Mouse (Mus musculus) embryonic facial prominence, embryonic 14.5 days (tissue): ENCODE data around the gene Fkbp2. TPM values are rescaled to one million over a fixed set of nuclear protein-coding genes. Genes with fewer than 3 reads are reported as not detected.

Experiments
- ATAC-seq: fragments of 200-750 bp; cut with Nextera tagmentation; 2 replicates; pipeline ENCODE4 v1.8.0; 2017; ENCODE audit warnings: low read depth, moderate number of reproducible peaks, moderate TSS enrichment
- DNase-seq: peaks from one replicate; pipeline ENCODE4 v3.0.0-alpha.2; 2015; ENCODE audit warnings: low spot score
- H3K27ac ChIP-seq: fragments of 300-500 bp; sonication (generic); replicated peaks from 2 replicates; pipeline ENCODE4 v1.5.1; 2014; ENCODE audit warnings: low read depth, mild to moderate bottlenecking, low read length, moderate library complexity
- H3K27me3 ChIP-seq: fragments of 300-500 bp; sonication (generic); replicated peaks from 2 replicates; pipeline ENCODE4 v1.6.1; 2014; ENCODE audit warnings: low read length; ENCODE audit not compliant: control insufficient read depth, insufficient read depth
- H3K36me3 ChIP-seq: fragments of 300-500 bp; sonication (generic); 2 replicates; pipeline ENCODE4 v1.6.1; 2014; ENCODE audit warnings: low read length, mixed read lengths; ENCODE audit not compliant: control insufficient read depth, insufficient read depth
- H3K4me1 ChIP-seq: fragments of 300-500 bp; sonication (generic); 2 replicates; pipeline ENCODE4 v1.6.1; 2014; ENCODE audit warnings: antibody characterized with exemption, low read length; ENCODE audit not compliant: control insufficient read depth, insufficient read depth
- H3K4me2 ChIP-seq: fragments of 300-500 bp; sonication (generic); 2 replicates; pipeline ENCODE4 v1.6.1; 2014; ENCODE audit warnings: low read depth, mild to moderate bottlenecking, low read length, moderate library complexity, mixed read lengths
- H3K4me3 ChIP-seq: fragments of 300-500 bp; sonication (generic); 2 replicates; pipeline ENCODE4 v1.5.1; 2014; ENCODE audit warnings: low read depth, mild to moderate bottlenecking, low read length
- H3K9ac ChIP-seq: fragments of 300-500 bp; sonication (generic); 2 replicates; pipeline ENCODE4 v1.6.1; 2014; ENCODE audit warnings: low read depth, mild to moderate bottlenecking, low read length, moderate library complexity, mixed read lengths
- H3K9me3 ChIP-seq: fragments of 300-500 bp; sonication (generic); 2 replicates; pipeline ENCODE4 v1.6.1; 2016; ENCODE audit warnings: low read length; ENCODE audit not compliant: control insufficient read depth
- WGBS: fragments of 180-500 bp; shearing (Covaris S2); extraction: QIAGEN DNeasy Blood & Tissue Kit; methylation state at CpG from one replicate; pipeline ENCODE4 v1.1.7; 2014; 5-methylcytosine and 5-hydroxymethylcytosine counted together
- polyA plus RNA-seq: library from polyadenylated mRNA; unstranded; fragments of >200 nt; fragmentation: Nextera tagmentation; extraction: Ambion mirVana; gene quantifications from 2 replicates; pipeline ENCODE4 v1.2.1, GENCODE M21; 2014

Fkbp2 gene
- polyA plus RNA-seq, 1 experiment from 2014 or later, result 81.0 TPM

DNA sequence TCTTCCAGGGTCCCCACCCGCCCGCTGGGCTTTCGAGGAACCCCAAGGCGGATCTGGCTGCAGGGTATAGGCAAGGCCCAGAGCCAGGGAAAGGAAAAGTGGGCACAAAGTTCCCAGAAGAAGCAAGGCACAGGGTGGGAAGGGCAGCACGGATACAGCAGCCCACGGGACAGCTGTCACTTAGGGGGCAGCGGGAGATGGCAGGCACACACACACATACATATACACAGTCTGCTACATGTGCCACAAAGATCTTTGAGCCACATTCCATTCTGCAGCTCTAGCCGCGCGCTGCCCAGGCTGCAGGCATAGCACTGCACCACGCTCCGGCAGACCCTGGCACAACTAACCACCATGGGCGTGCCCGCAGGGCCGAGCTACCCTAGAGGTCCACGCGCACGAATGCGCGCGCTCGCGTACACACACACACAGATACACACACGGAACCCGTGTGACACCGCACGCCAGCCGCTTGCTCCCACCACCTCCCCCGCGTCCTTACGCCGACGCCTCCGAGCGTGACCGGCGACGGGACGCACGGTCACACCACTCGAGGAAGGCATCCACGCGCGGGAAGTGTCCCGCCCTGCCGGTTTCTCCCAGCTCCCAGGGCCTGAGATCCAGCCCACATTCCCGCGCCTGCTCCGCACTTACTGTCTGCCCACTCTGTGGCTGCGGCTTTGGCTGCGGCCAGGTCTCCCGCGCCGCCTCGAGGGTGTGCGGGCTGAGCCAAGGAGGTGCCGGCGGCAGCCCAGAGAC lies 46.7 kb downstream of the Fkbp2 start:
- no peaks in the 10 kb centered on the region for H3K36me3 ChIP-seq

DNA sequence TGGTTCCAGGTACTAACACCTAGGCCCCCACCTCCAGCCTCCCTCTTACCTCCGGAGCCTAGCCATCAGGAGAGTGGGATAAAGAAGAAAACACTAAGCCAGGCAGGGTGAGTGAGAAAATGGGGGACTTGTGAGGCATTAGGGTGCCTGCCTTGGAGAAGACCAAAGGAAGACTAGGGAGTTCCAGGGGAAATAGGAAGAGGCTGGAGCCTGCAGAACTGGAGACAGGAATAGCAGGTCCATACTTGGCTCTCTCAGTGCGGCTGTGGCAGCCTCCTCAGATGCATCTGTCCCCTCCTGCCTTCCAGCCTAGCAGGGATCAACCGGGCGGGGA lies 47.2 kb downstream of the Fkbp2 start:
- Histone ChIP-seq H3K4me1 (peaks cover 6% of the 10 kb centered on the region; the same call in 1 of the 2 replicates), H3K9ac (no peak overlapping the region), H3K27me3 (peaks cover 76% of the 10 kb centered on the region), H3K4me3 (peak overlapping the region; percentile 37), H3K36me3 (no peaks in the 10 kb centered on the region), H3K9me3 (no peaks in the 10 kb centered on the region), H3K27ac (no peak overlapping the region), H3K4me2 (peak overlapping the region; percentile 61)
- DNase-seq (no peak), ATAC-seq (no peak)
- WGBS, result 24% methylated on average over 4 of the region's 4 CpGs

More for the DNA sequence above, 46.7 kb downstream of the Fkbp2 start:
- H3K27ac ChIP-seq, result no peak overlapping the region
- H3K9me3 ChIP-seq, result no peaks in the 10 kb centered on the region
- H3K9ac ChIP-seq, result peak overlapping the region; percentile 52
- DNase-seq, result peak; percentile 39
- peak overlapping the region; percentile 61 for H3K4me2 ChIP-seq
- H3K27me3 ChIP-seq, result peaks cover 72% of the 10 kb centered on the region
- ATAC-seq, result peak; percentile 70
- 4% methylated on average over 39 of the region's 58 CpGs for WGBS
- peak overlapping the region; percentile 37 for H3K4me3 ChIP-seq
- H3K4me1 ChIP-seq, result peaks cover 6% of the 10 kb centered on the region; the same call in 1 of the 2 replicates

DNA sequence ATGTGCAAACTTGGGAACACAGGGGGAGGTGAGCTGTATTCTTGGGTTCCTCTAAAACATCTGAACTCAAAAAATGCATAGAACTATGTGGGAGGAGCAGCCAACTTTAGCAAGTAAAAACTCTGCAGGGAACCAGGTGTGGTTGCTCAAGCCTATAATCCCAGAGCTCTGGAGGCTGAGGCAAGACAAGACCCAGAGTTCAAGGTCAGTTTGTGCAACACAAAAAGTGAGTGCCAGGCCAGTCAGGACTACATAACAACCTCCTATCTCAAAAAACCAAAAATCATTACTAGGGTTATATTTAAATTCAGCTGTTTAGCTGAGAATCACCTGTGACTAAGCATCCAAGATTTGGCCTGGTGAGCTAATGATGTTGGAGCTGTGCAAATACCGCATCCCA lies 48.3 kb downstream of the Fkbp2 start:
- Histone ChIP-seq H3K27ac (no peak overlapping the region), H3K9ac (no peak overlapping the region), H3K4me3 (no peak overlapping the region), H3K36me3 (no peaks in the 10 kb centered on the region), H3K27me3 (peaks cover 87% of the 10 kb centered on the region), H3K4me2 (no peak overlapping the region), H3K4me1 (peaks cover 6% of the 10 kb centered on the region; the same call in 1 of the 2 replicates), H3K9me3 (no peaks in the 10 kb centered on the region)
- 64% methylated on average over 1 of the region's 1 CpGs for WGBS
- no peak for ATAC-seq
- DNase-seq, result no peak

DNA sequence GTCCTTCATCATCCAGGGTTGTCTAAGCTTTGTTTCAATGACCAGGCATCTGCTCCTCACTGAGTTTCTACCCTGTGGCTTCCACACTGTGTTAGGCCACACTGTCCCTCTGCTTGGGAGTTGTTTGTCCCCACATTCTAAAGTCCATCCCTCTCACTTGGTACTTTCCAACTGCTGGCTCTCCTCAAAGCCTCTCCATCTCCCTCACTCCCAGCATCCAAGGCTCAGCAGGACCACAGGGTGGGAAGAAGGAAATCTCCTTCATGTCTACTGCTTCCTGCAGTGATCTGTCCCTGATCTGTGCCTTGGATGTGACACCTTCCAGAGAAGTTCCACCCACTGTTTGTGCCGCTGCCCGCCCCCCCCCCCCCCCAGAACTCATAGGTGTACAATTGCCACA lies 49.3 kb downstream of the Fkbp2 start:
- Histone ChIP-seq H3K27ac (no peak overlapping the region), H3K4me3 (no peak overlapping the region), H3K9ac (no peak overlapping the region), H3K4me2 (no peak overlapping the region), H3K27me3 (peaks cover 93% of the 10 kb centered on the region), H3K36me3 (no peaks in the 10 kb centered on the region), H3K9me3 (no peaks in the 10 kb centered on the region), H3K4me1 (peaks cover 6% of the 10 kb centered on the region; the same call in 1 of the 2 replicates)
- ATAC-seq, result no peak
- WGBS, result 0% methylated on average over 1 of the region's 2 CpGs
- no peak for DNase-seq

DNA sequence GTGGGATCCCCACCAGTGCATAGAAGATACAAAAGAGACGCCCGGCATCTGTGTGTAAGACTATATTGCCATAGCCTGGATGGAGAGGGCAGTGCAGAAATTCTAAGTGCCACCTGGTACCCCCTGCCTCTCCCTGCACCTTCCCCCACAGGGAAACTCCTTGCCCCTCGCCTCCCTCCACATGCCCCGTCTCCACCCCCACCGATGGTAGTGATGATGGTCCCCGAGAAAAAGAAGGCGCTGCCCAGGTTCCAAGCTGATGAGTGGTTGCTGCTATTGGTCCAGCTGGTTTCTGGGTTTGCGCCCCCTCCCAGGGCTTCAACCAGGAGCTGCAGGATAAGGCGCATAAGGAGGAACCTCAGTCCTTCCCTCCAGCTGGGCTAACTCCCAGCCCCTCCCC lies 52.2 kb downstream of the Fkbp2 start:
- Histone ChIP-seq H3K4me2 (peak overlapping the region; percentile 47; the same call in 1 of the 2 replicates), H3K9ac (no peak overlapping the region), H3K4me1 (peaks cover 2% of the 10 kb centered on the region; the same call in 1 of the 2 replicates), H3K27me3 (peaks cover 93% of the 10 kb centered on the region), H3K36me3 (no peaks in the 10 kb centered on the region), H3K27ac (no peak overlapping the region), H3K4me3 (peak overlapping the region; percentile 24; the same call in 1 of the 2 replicates), H3K9me3 (no peaks in the 10 kb centered on the region)
- WGBS, result 17% methylated on average over 7 of the region's 9 CpGs
- ATAC-seq (no peak), DNase-seq (no peak)

Other genes with a start within 250 kb of the Fkbp2 start
- 27.1 and 27.9 TPM in 2 replicates for gene Rps6ka4, start 139.9 kb downstream of the Fkbp2 start, polyA plus RNA-seq
- 1.2 and 1.3 TPM in 2 replicates for gene Ccdc88b, start 122.3 kb downstream of the Fkbp2 start, polyA plus RNA-seq
- 137 and 143 TPM in 2 replicates for gene Trmt112, start 70.8 kb downstream of the Fkbp2 start, polyA plus RNA-seq
- 218 and 243 TPM in 2 replicates for gene Prdx5, start 70.4 kb downstream of the Fkbp2 start, polyA plus RNA-seq
- 4.7 and 4.8 TPM in 2 replicates for gene Esrra, start 58.7 kb downstream of the Fkbp2 start, polyA plus RNA-seq
- 3.4 and 4.8 TPM in 2 replicates for gene Catsperz, start 55.1 kb downstream of the Fkbp2 start, polyA plus RNA-seq
- 1.0 and 1.6 TPM in 2 replicates for gene Kcnk4, start 46.0 kb downstream of the Fkbp2 start, polyA plus RNA-seq
- gene Bad, start 38.6 kb downstream of the Fkbp2 start, polyA plus RNA-seq, result 70.7 and 83.3 TPM in 2 replicates
- 29.7 and 35.0 TPM in 2 replicates for gene Gpr137, start 38.0 kb downstream of the Fkbp2 start, polyA plus RNA-seq
- gene Ppp1r14b, start 5.5 kb downstream of the Fkbp2 start, polyA plus RNA-seq, result 277 and 302 TPM in 2 replicates
- gene Plcb3, start 4.0 kb downstream of the Fkbp2 start, polyA plus RNA-seq, result 31.4 and 36.8 TPM in 2 replicates
- 41.0 and 43.9 TPM in 2 replicates for gene Vegfb, start 7.2 kb upstream of the Fkbp2 start, polyA plus RNA-seq
- 21.7 and 22.1 TPM in 2 replicates for gene Dnajc4, start 12.1 kb upstream of the Fkbp2 start, polyA plus RNA-seq
- 21.9 and 22.9 TPM in 2 replicates for gene Nudt22, start 15.6 kb upstream of the Fkbp2 start, polyA plus RNA-seq
- 10.1 and 13.4 TPM in 2 replicates for gene Trpt1, start 15.6 kb upstream of the Fkbp2 start, polyA plus RNA-seq
- gene Fermt3, start 39.0 kb upstream of the Fkbp2 start, polyA plus RNA-seq, result 10.4 and 10.8 TPM in 2 replicates
- gene Stip1, start 59.5 kb upstream of the Fkbp2 start, polyA plus RNA-seq, result 216 and 228 TPM in 2 replicates
- 27.1 and 30.3 TPM in 2 replicates for gene Macrod1, start 76.3 kb upstream of the Fkbp2 start, polyA plus RNA-seq
- gene Flrt1, start 125.2 kb upstream of the Fkbp2 start, polyA plus RNA-seq, result 10.4 and 10.5 TPM in 2 replicates
- gene Otub1, start 225.8 kb upstream of the Fkbp2 start, polyA plus RNA-seq, result 172 and 199 TPM in 2 replicates
- gene Cox8a, start 237.1 kb upstream of the Fkbp2 start, polyA plus RNA-seq, result 995 and 1,073 TPM in 2 replicates